Mouse (Mus musculus): ENCODE data around the gene Pgap3.

Gene Pgap3

DNA sequence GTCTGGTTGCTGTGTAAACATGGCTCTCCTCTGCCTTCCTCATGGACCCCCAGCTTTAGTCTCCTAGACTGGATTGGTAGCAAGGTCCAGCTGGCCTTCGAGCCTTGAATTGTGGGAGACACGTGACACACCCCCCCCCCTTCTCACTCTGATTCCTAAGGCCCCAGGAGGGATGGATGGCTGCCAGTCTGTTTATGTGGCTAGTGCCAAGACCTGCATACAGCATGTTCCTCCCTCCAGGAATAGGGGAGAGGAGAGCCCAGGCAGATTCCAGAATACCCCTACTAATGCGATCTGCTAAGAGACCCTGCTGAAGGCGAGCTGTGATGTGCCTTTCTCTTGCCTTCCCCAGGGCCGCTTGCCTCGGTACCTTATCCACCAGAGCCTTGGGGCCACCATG, 20.2 kb downstream of the Pgap3 start:
- DNase-seq: no peak

DNA sequence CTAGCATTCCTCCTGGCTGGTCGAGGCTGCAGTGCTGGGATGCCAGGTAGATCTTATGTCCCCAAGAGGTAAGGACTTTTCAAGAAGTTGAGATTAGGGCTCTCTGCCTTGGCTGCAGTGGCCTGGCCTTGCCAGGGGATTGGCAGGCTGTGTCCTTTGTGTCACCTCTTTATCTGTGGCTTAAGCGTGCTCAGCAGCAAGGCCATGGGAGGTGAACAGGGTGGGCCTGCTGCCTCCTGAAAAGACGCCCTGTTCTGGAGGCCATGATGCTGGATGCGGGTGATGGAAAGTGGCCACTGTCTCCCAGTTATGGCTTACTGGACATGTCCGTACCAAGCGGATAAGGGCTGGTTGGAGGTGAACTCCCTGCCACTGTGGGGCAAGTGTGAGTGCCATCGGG, 20.9 kb downstream of the Pgap3 start:
- no peak for DNase-seq

DNA sequence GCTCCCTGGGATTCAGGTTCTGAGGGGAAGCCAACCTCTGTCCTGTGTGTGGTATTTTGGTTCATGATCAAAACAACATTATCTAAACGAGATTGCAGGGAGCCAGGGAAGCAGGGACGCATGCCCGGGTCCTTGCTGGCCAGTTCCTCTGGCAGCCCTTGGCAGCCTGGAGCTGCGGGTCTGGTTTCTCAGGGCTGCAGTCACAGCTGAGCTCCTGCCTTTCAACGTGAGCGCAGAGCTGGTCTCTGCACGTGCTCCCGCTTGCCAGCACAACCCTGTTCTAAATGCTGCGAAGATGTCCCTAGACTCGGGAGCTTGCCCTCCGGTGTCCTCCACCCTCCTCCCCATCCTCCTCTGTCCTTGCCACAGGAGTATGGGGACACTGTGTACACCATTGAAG, 22.5 kb downstream of the Pgap3 start:
- DNase-seq: no peak

GRCm38 (mm10) chr11:98376756-98377155, 23.5 kb downstream of the Pgap3 start:
- DNase-seq: peak; percentile 61

GRCm38 (mm10) chr11:98374266-98374665, 26.0 kb downstream of the Pgap3 start:
- DNase-seq: no peak

DNA sequence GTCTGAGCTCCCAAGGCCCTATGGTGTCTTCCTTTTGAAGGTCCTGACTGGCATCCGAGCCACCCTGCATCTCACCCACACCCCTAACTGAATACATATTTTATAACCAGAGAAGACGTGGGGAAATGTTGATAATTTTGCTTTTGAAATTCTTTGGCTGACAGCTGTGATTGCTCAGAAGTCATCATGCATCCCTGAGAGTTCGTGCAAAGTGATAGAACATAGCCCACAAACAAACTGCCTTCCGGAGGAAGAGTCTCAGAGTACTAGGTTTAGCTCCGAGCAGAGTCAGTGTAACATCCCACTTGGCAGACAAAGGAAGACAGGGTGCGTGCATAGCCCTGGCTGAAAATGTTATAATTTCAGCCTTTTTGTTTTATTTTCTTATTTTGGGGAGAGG, 27.0 kb downstream of the Pgap3 start:
- DNase-seq: no peak

DNA sequence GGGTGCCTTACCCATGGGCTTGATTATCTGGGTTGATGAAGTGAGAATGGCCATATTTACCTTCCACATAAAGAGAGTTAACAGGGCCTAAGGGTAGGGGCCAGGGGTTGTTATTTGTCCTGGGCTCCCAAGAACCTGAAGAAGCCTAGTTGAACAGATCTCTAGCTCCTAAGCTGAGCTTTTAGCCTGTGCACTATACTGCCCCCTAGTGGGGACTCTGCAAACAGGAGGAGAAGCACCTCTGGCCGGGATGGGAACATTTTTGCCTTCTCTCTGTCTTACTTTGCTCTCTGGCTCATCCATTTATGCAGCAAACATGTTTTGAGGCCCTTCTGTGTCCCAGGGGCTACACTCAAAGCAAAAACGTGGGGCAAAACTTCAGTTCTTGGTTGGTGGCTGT, 27.9 kb downstream of the Pgap3 start:
- no peak for DNase-seq

DNA sequence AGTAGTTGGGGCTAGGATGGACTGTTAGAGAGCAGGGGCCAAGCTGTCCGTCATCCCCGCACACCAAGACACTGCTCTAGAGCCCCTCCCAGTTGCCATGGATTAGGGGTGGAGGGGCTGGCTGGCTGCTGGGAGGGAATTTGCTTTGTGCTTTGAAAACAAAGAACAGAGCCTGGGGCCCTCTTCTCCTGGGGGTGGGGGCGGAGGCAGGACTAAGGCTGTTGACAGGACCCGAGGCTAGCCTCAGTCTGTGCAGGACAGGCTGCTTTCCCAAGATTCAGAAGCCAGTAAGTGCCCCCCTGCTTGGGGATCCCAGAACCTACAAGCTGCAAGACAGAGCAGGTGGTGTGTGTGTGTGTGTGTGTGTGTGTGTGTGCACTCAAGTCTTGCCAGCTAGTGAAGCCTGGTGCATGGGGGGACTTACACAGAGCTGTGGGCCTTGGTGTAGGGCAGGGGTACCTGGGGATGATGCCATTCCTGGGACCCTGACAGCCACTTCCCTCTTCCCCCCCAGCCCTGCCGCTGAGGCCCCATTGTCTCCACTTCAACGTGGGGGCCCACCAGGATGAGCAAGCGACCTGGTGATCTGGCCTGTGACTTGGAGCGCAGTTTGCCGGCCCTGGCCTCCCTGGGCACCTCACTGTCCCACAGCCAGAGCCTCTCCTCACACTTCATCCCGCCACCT, 28.6 kb downstream of the Pgap3 start:
- no peak for DNase-seq

DNA sequence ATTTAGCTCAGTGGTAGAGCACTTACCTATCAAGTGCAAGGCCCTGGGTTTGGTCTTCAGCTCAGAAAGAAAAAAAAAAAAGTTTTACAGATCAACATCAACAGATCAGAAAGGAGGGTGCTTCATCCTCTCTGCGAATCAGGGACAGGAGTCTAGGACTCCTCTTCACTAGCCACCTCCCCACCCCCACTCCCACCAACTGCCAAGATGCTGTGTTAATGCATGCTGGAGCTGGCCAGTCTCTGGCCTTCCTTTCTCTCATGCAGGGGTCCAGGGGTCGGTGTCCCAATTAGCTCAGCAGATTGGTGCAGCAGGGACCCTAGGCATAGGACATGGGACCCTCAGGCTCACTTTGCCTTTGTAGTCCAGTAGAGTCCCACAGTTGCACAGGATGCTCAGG, 29.7 kb downstream of the Pgap3 start:
- DNase-seq: no peak

- no peak for DNase-seq
Measured at GRCm38 (mm10) chr11:98369337-98369736, 31.0 kb downstream of the Pgap3 start.

DNA sequence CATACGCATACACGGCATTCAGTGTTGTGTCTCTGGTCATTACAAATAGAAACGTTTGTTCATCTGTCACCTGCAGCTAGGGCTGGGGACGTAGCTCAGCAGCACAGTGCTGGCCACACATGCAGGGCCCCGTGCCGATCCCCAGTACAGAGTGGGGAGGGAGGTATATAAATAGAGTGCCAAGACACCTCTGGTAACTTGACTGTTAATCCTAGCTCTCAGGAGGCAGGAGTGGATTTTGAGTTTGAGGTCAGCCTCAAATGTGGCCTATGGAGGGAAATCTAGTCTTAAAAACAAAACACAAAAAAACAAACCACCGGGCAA, 32.5 kb downstream of the Pgap3 start:
- DNase-seq: no peak

- peak; percentile 73 for DNase-seq
Measured at GRCm38 (mm10) chr11:98367171-98367862, 33.0 kb downstream of the Pgap3 start.

- no peak for DNase-seq
Measured at GRCm38 (mm10) chr11:98366290-98366689, 34.0 kb downstream of the Pgap3 start.

DNA sequence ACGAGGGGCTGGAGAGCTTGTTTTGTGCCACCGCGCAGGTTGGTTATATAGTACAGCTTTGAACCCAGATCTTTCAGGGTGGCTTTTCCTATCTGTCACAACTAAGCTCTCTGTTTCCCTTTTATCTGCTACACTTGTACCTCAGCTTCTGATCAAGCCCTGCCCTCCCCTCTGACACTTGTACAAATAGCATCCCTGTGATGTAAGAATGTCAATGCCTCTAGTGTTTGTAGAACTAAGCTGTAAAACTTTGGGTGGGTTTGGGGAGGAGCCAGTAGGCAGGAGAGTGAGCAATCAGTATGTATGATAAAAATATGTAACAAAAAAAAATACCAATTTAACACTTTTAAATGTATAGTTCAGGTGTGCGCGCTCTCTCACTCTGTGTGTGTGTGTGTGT, 35.9 kb downstream of the Pgap3 start:
- no peak for DNase-seq

- no peak for DNase-seq
Measured at GRCm38 (mm10) chr11:98363817-98364216, 36.5 kb downstream of the Pgap3 start.

GRCm38 (mm10) chr11:98360866-98361521, 39.3 kb downstream of the Pgap3 start:
- DNase-seq: no peak

GRCm38 (mm10) chr11:98358161-98359083, 41.9 kb downstream of the Pgap3 start, which contains the start of gene Stard3:
Stard3 (plus strand) TSS chr11:98358368.
- peak; percentile 90 for DNase-seq

DNA sequence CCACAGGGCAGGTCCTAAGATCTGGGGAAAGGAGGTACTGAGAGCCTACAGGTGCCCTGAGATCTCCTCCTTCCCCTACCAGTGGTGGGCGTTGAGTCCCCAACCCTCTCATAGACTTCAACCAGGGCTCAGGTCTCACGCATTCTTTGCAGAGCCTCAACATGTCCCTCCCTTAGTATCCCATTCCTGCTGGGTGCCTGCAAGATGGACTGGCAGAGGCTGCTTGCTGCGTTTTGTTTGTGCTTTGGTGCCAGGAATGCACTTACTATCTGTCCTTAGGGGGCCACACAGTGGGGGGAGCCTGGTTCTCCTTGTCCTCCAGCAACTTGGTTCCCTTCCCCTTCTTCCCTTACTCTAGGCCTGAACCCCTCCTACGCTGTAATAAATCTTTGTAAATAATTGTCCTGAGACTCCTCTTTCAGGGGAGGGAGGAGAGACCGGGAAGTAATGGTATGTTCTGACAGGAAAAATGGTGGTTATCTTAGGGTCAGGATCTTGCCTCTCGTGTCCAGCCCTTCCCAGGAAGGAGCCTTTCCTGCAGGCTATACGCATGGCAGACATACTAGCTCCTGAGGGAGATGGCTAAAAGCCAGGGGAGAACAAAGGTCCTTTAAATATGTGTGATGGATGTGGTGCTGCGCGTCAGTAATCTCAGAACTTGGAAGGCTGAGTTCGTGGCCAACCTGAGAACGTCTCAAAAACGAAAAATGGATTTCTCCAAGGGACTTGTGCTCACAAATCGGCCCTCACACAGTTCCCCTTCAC, 42.7 kb downstream of the Pgap3 start:
- DNase-seq: no peak

- DNase-seq: no peak
Measured at GRCm38 (mm10) chr11:98356625-98357394, 43.5 kb downstream of the Pgap3 start.

DNA sequence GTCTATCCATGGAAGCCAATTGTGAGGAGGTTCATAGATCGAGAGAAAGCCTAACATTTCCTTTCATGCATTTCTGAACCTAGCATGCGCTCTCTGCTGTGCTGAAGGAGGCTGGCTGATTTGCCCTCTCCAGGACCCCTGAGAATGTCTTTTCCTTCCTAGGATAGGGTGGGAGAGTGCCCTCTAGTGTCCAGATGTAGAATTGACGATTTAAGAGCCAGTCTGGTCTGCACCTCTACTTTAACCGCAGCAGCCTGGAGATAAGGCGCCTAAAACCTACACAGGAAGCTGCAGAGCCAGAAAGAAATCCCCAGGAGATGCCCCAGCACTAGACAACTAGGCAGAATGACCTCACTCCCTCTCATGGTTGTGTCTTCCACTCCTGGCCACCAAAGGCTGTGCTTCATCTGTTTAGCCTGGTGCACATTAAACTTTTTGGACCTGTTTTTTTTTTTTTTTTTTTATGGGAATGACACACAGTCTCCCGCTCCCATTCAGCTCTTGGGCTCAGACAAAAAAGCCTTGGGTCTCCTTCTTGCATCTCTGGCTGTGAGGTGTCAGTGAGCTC, 44.5 kb downstream of the Pgap3 start:
- peak; percentile 64 for DNase-seq

DNA sequence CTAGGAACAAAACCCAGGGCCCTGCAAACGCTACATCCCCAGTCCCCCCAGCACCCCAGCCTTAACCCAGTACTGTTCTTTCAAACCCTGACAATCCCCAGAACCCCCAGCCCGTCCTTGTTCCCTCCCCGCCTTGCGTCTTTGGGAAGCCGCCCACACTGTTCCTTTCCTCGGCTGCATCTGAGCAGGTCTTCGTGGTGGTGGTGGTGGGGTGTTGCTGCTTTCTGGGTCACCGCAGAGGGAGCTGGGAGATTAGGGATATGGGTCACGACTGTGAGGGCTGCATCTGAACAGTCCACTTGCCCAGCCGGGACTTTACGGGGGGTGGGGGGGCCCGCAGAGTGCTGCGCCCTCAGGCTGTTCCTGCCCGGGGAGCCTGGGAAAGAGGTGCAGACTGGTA, 45.8 kb downstream of the Pgap3 start:
- peak; percentile 80 for DNase-seq

All from right cerebral cortex, adult 18-20 months (tissue).